Mouse (Mus musculus) ES-Bruce4 (cell line): ENCODE data around the gene Tiprl. TPM values are rescaled to one million over a fixed set of nuclear protein-coding genes. Genes with fewer than 3 reads are reported as not detected.

Source experiments
- H3K27ac ChIP-seq: 2 replicates; pipeline ENCODE4 v1.5.1; 2012; ENCODE audit warnings: low read length, inconsistent platforms; ENCODE audit not compliant: insufficient read depth
- H3K27me3 ChIP-seq: 2 replicates; pipeline ENCODE4 v1.6.1; 2012; ENCODE audit warnings: mild to moderate bottlenecking, low read length, inconsistent platforms; ENCODE audit not compliant: control insufficient read depth, poor library complexity, insufficient read depth, severe bottlenecking
- H3K36me3 ChIP-seq: 2 replicates; pipeline ENCODE4 v1.6.1; 2012; ENCODE audit warnings: inconsistent platforms, mild to moderate bottlenecking, low read length, moderate library complexity; ENCODE audit not compliant: control insufficient read depth, poor library complexity, insufficient read depth, severe bottlenecking
- H3K4me1 ChIP-seq: one replicate; pipeline ENCODE4 v1.8.1; 2011; ENCODE audit warnings: low read length; ENCODE audit not compliant: control insufficient read depth, insufficient read depth
- H3K4me3 ChIP-seq: 2 replicates; pipeline ENCODE4 v1.5.1; 2011; ENCODE audit warnings: low read depth, mild to moderate bottlenecking, low read length
- H3K9ac ChIP-seq: 2 replicates; pipeline ENCODE4 v1.6.1; 2012; ENCODE audit warnings: low read depth, mild to moderate bottlenecking, inconsistent platforms; ENCODE audit not compliant: poor library complexity, severe bottlenecking
- H3K9me3 ChIP-seq: replicated peaks from 2 replicates; pipeline ENCODE4 v1.6.1; 2012; ENCODE audit warnings: mild to moderate bottlenecking, low read length, inconsistent platforms; ENCODE audit not compliant: control insufficient read depth, poor library complexity, insufficient read depth, severe bottlenecking
- CTCF ChIP-seq: IDR thresholded peaks from one replicate; pipeline ENCODE4 v1.8.1; 2011; ENCODE audit warnings: low read depth, low read length
- EP300 ChIP-seq: IDR thresholded peaks from 2 replicates; pipeline ENCODE4 v1.6.1; 2011; ENCODE audit warnings: low read depth, low read length; ENCODE audit not compliant: insufficient read depth
- POLR2A ChIP-seq: IDR thresholded peaks from one replicate; pipeline ENCODE4 v1.8.1; 2011; ENCODE audit warnings: low read length; ENCODE audit not compliant: insufficient read depth
- polyA plus RNA-seq: library from polyadenylated mRNA; stranded (reverse); fragments of >200 nt; gene quantifications from 2 replicates; pipeline ENCODE4 v1.2.4, GENCODE M21; 2011; ENCODE audit warnings: low read depth; ENCODE audit not compliant: missing spikeins, insufficient read depth, insufficient read length

Tiprl gene
- polyA plus RNA-seq, 1 experiment, result 88.0 TPM

DNA sequence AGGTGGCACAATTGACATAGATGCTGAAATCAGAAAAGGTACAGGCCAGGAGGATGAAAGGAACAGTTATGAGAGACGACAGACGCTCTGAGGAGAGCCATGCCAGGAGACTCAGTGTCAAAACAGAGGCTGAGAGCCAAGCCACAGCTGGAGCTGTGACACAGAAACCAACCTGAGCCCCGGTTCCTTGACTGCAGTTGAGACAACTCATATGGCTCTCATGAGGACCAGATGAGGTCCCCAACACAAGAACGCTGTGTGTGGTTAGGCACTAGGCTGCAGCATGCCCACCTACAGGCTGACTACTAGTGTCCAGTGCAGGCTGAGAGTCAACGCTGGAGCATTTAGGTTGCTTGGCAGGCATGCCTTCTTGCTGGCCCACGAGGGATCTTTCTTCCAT lies 58.7 kb downstream of the Tiprl start:
- H3K36me3 ChIP-seq, result peaks cover 3% of the 10 kb centered on the region
- no peak overlapping the region for H3K4me3 ChIP-seq
- no peak overlapping the region for H3K27ac ChIP-seq
- H3K27me3 ChIP-seq, result no peaks in the 10 kb centered on the region
- no peaks in the 10 kb centered on the region for H3K9me3 ChIP-seq
- no peaks in the 10 kb centered on the region for H3K4me1 ChIP-seq
- no peak overlapping the region for H3K9ac ChIP-seq
- TF ChIP-seq POLR2A (no peak), EP300 (no peak), CTCF (no peak)

DNA sequence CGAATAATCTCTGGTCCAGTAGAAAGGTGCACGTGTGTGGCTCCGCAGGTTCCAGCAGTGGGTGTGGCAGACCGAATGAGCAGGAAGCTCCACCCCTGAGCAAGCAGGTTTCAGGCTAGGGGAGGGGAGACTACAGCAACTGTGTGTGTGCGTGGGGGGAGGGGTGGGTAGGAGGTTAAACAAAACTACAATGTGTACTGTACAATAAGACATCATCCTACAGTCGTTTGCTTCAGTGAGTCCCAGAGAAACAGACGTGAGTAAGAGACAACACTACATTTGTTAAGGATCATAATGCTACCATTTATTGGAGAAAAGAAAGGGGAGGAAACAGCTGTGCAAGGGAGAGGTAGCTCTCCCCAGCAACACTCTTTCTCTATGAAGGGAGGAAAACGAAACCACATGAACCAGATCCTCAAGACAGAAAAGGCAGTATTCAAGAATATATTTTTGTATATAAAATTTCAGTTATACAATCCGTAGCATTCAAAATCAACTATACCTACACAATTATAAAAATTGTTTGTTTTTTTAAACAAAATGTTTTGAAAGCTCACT lies 62.7 kb downstream of the Tiprl start:
- Histone ChIP-seq H3K4me1 (no peaks in the 10 kb centered on the region), H3K27me3 (no peaks in the 10 kb centered on the region), H3K27ac (no peak overlapping the region), H3K9ac (no peak overlapping the region), H3K4me3 (no peak overlapping the region), H3K9me3 (peaks cover 5% of the 10 kb centered on the region; the same call in 1 of the 2 replicates), H3K36me3 (peaks cover 3% of the 10 kb centered on the region)
- no peak for TF ChIP-seq CTCF
- TF ChIP-seq EP300, result no peak
- no peak for TF ChIP-seq POLR2A

- H3K4me1 ChIP-seq, result no peaks in the 10 kb centered on the region
- peaks cover 5% of the 10 kb centered on the region; the same call in 1 of the 2 replicates for H3K9me3 ChIP-seq
- no peaks in the 10 kb centered on the region for H3K36me3 ChIP-seq
- H3K4me3 ChIP-seq, result no peak overlapping the region
- H3K27me3 ChIP-seq, result no peaks in the 10 kb centered on the region
- no peak overlapping the region for H3K9ac ChIP-seq
- TF ChIP-seq POLR2A (no peak), EP300 (no peak), CTCF (no peak)
- H3K27ac ChIP-seq, result peak overlapping the region; percentile 38
Measured at GRCm38 (mm10) chr1:165171277-165171676, 65.5 kb downstream of the Tiprl start.

DNA sequence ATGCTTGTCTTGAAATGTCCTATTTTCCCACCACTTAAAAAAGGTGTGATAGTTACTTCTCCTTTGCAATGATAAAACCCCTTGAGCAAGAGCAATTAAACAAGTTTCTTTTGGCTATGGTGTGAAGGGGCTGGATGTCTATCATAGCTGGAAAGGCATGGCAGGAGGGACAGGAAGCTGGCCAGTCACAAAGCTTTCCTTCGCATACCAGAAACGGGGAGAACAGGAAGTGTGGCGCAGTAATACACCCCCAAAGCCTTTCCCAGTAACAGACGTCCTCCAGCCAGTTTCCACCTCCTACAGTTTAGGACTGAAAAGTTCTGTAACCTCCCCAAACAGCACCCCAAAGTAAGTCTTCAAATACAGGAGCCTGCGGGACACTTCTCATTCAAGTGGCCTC lies 66.6 kb downstream of the Tiprl start:
- Histone ChIP-seq H3K36me3 (no peaks in the 10 kb centered on the region), H3K27me3 (no peaks in the 10 kb centered on the region), H3K9me3 (peaks cover 5% of the 10 kb centered on the region; the same call in 1 of the 2 replicates), H3K27ac (no peak overlapping the region), H3K4me1 (no peaks in the 10 kb centered on the region), H3K4me3 (no peak overlapping the region), H3K9ac (no peak overlapping the region)
- no peak for TF ChIP-seq EP300
- TF ChIP-seq POLR2A, result no peak
- no peak for TF ChIP-seq CTCF

DNA sequence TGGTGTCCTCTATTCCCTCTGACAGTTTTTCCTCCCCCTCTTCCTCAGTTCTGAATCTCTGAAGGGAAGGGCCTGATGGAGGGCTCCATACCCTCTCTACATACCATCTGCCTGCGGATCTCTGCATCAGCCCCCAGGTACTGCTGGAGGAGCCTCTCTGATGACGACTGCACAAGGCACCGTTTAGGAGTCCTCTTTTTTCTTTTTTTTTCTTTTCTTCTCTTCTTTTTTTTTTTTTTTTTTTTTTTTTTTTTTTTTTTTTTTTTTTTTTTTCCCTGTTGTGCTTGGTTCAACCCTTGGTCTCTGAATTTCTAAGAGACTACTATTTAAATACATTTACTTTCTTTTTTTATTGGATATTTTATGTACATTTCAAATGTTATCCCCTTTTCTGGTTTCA lies 67.3 kb downstream of the Tiprl start:
- Histone ChIP-seq H3K9ac (no peak overlapping the region), H3K9me3 (peaks cover 5% of the 10 kb centered on the region; the same call in 1 of the 2 replicates), H3K27me3 (no peaks in the 10 kb centered on the region), H3K27ac (no peak overlapping the region), H3K4me3 (no peak overlapping the region), H3K4me1 (no peaks in the 10 kb centered on the region), H3K36me3 (no peaks in the 10 kb centered on the region)
- no peak for TF ChIP-seq POLR2A
- no peak for TF ChIP-seq EP300
- no peak for TF ChIP-seq CTCF

- H3K4me3 ChIP-seq, result no peak overlapping the region
- H3K4me1 ChIP-seq, result no peaks in the 10 kb centered on the region
- TF ChIP-seq CTCF, result no peak
- TF ChIP-seq POLR2A, result no peak
- TF ChIP-seq EP300, result no peak
- H3K36me3 ChIP-seq, result no peaks in the 10 kb centered on the region
- H3K27me3 ChIP-seq, result no peaks in the 10 kb centered on the region
- no peak overlapping the region for H3K9ac ChIP-seq
- no peak overlapping the region for H3K27ac ChIP-seq
- 0 out of 2 replicates have a peak, but pooled peaks cover 3% of the 10 kb centered on the region for H3K9me3 ChIP-seq
Measured at GRCm38 (mm10) chr1:165164920-165165319, 71.9 kb downstream of the Tiprl start.

Other genes starting within 250 kb of the Tiprl start
- not detected in 2 replicates for gene Tbx19, start 76.2 kb downstream of the Tiprl start, polyA plus RNA-seq
- gene Sft2d2, start 42.6 kb downstream of the Tiprl start, polyA plus RNA-seq, result 29.9 and 32.5 TPM in 2 replicates
- gene Gpr161, start 58.8 kb upstream of the Tiprl start, polyA plus RNA-seq, result 2.8 and 3.3 TPM in 2 replicates
- gene Dcaf6, start 223.5 kb upstream of the Tiprl start, polyA plus RNA-seq, result 17.6 and 19.0 TPM in 2 replicates
- gene Mpc2, start 223.6 kb upstream of the Tiprl start, polyA plus RNA-seq, result 13.8 and 14.8 TPM in 2 replicates
- gene Adcy10, start 248.2 kb upstream of the Tiprl start, polyA plus RNA-seq, result not detected in 2 replicates